Mouse (Mus musculus) heart, embryonic 15.5 days (tissue): ENCODE measurements around the gene Plaa. TPM values are rescaled to one million over a fixed set of nuclear protein-coding genes. Genes with fewer than 3 reads are reported as not detected.
"Not testable (repeated sequence)": the region's sequence is repeated elsewhere in the genome, so short reads cannot be mapped to it uniquely, and the experiment has no call there.

Experiments
- ATAC-seq: fragments of 200-750 bp; cut with Nextera tagmentation; replicated peaks from 2 replicates; pipeline ENCODE4 v1.8.0; 2017; ENCODE audit warnings: low read depth, moderate TSS enrichment; ENCODE audit not compliant: insufficient number of reproducible peaks, insufficient read depth, low FRiP score
- H3K27ac ChIP-seq: fragments of 300-500 bp; sonication (generic); 2 replicates; pipeline ENCODE4 v1.5.1; 2015; ENCODE audit warnings: mild to moderate bottlenecking, inconsistent platforms
- H3K27me3 ChIP-seq: fragments of 300-500 bp; sonication (generic); 2 replicates; pipeline ENCODE4 v1.6.1; 2015; ENCODE audit warnings: inconsistent platforms
- H3K36me3 ChIP-seq: fragments of 300-500 bp; sonication (generic); 2 replicates; pipeline ENCODE4 v1.6.1; 2015; ENCODE audit warnings: mild to moderate bottlenecking, inconsistent platforms
- H3K4me1 ChIP-seq: fragments of 300-500 bp; sonication (generic); replicated peaks from 2 replicates; pipeline ENCODE4 v1.6.1; 2015; ENCODE audit warnings: inconsistent platforms
- H3K4me2 ChIP-seq: fragments of 300-500 bp; sonication (generic); 2 replicates; pipeline ENCODE4 v1.6.1; 2015; ENCODE audit warnings: inconsistent platforms, mild to moderate bottlenecking, moderate library complexity
- H3K4me3 ChIP-seq: fragments of 300-500 bp; sonication (generic); 2 replicates; pipeline ENCODE4 v1.5.1; 2015; ENCODE audit warnings: mild to moderate bottlenecking, inconsistent platforms
- H3K9ac ChIP-seq: fragments of 300-500 bp; sonication (generic); 2 replicates; pipeline ENCODE4 v1.6.1; 2015; ENCODE audit warnings: mild to moderate bottlenecking, inconsistent platforms
- H3K9me3 ChIP-seq: fragments of 300-500 bp; sonication (generic); replicated peaks from 2 replicates; pipeline ENCODE4 v1.6.1; 2016; ENCODE audit warnings: inconsistent platforms
- WGBS: fragments of 180-500 bp; shearing (Covaris S2); methylation state at CpG from one replicate; pipeline ENCODE4 v1.1.7; 2015; ENCODE audit warnings: mixed read lengths; 5-methylcytosine and 5-hydroxymethylcytosine counted together
- polyA plus RNA-seq: library from polyadenylated mRNA; unstranded; fragments of >200 nt; fragmentation: Nextera tagmentation; extraction: Ambion mirVana; gene quantifications from 2 replicates; pipeline ENCODE4 v1.2.1, GENCODE M21; 2015

The Plaa gene
- 48.3 and 49.5 TPM in 2 replicates for polyA plus RNA-seq

GRCm38 (mm10) chr4:94603031-94603629 lies at the start of gene Plaa:
Plaa (minus strand) TSS chr4:94603244.
- H3K27me3 ChIP-seq: no peaks in the 10 kb centered on the region
- ATAC-seq: peak; percentile 99
- H3K4me1 ChIP-seq: peaks cover 22% of the 10 kb centered on the region
- peak within 1 kb of the TSS; percentile 100 for H3K4me3 ChIP-seq
- H3K9me3 ChIP-seq: no peaks in the 10 kb centered on the region
- no peaks in the 10 kb centered on the region for H3K36me3 ChIP-seq
- H3K4me2 ChIP-seq: peak within 1 kb of the TSS; percentile 81
- under 1% methylated on average over 61 of the region's 61 CpGs for WGBS
- peak within 1 kb of the TSS; percentile 98 for H3K9ac ChIP-seq
- peak within 1 kb of the TSS; percentile 94 for H3K27ac ChIP-seq

GRCm38 (mm10) chr4:94650426-94651175 lies 47.6 kb upstream of the Plaa start:
- H3K9me3 ChIP-seq, H3K9ac ChIP-seq, H3K4me3 ChIP-seq, H3K4me1 ChIP-seq, H3K4me2 ChIP-seq, H3K27me3 ChIP-seq, ATAC-seq, H3K27ac ChIP-seq, H3K36me3 ChIP-seq: not testable (repeated sequence)
- WGBS: 83% methylated on average over 5 of the region's 5 CpGs

- Histone ChIP-seq H3K27ac (no peak within 1 kb of the TSS), H3K4me3 (no peak within 1 kb of the TSS), H3K9me3 (no peaks in the 10 kb centered on the region; the same call in 1 of the 2 replicates), H3K27me3 (no peaks in the 10 kb centered on the region), H3K9ac (no peak within 1 kb of the TSS), H3K4me1 (no peaks in the 10 kb centered on the region), H3K36me3 (peaks cover 2% of the 10 kb centered on the region), H3K4me2 (no peak within 1 kb of the TSS)
- 88% methylated on average over 3 of the region's 3 CpGs for WGBS
- ATAC-seq: no peak
Measured at GRCm38 (mm10) chr4:94649920-94650319, 46.9 kb upstream of the Plaa start, which contains the start of gene Lrrc19. Lrrc19 (minus strand) TSS chr4:94650144.

GRCm38 (mm10) chr4:94643141-94643540 lies 40.1 kb upstream of the Plaa start:
- H3K4me1 ChIP-seq: no peaks in the 10 kb centered on the region
- no peaks in the 10 kb centered on the region for H3K9me3 ChIP-seq
- no peaks in the 10 kb centered on the region for H3K36me3 ChIP-seq
- WGBS: 96% methylated on average over 2 of the region's 2 CpGs
- H3K4me3 ChIP-seq: no peak overlapping the region
- H3K9ac ChIP-seq: no peak overlapping the region
- no peak overlapping the region for H3K27ac ChIP-seq
- ATAC-seq: no peak
- H3K4me2 ChIP-seq: no peak overlapping the region
- no peaks in the 10 kb centered on the region for H3K27me3 ChIP-seq

GRCm38 (mm10) chr4:94620077-94620476 lies 17.0 kb upstream of the Plaa start:
- Histone ChIP-seq H3K4me2 (no peak overlapping the region), H3K4me3 (no peak overlapping the region), H3K4me1 (peaks cover under 1% of the 10 kb centered on the region), H3K27me3 (no peaks in the 10 kb centered on the region), H3K9me3 (no peaks in the 10 kb centered on the region), H3K27ac (no peak overlapping the region), H3K9ac (no peak overlapping the region), H3K36me3 (peaks cover 3% of the 10 kb centered on the region; the same call in 1 of the 2 replicates)
- WGBS: 70% methylated on average over 2 of the region's 2 CpGs
- no peak for ATAC-seq

- under 1% methylated on average over 18 of the region's 18 CpGs for WGBS
- no peaks in the 10 kb centered on the region for H3K36me3 ChIP-seq
- no peaks in the 10 kb centered on the region for H3K9me3 ChIP-seq
- H3K9ac ChIP-seq: peak overlapping the region; percentile 73
- ATAC-seq: peak; percentile 65
- no peaks in the 10 kb centered on the region for H3K27me3 ChIP-seq
- H3K4me1 ChIP-seq: peaks cover 10% of the 10 kb centered on the region
- H3K27ac ChIP-seq: peak overlapping the region; percentile 51
- peak overlapping the region; percentile 63 for H3K4me3 ChIP-seq
- peak overlapping the region; percentile 83 for H3K4me2 ChIP-seq
Measured at GRCm38 (mm10) chr4:94614627-94615006, 11.6 kb upstream of the Plaa start.

GRCm38 (mm10) chr4:94613972-94614626 lies 11.1 kb upstream of the Plaa start, which contains the start of gene Ift74:
Ift74 (plus strand) TSS chr4:94614491.
- H3K27me3 ChIP-seq: no peaks in the 10 kb centered on the region
- peak within 1 kb of the TSS; percentile 73 for H3K9ac ChIP-seq
- H3K4me1 ChIP-seq: peaks cover 10% of the 10 kb centered on the region
- no peaks in the 10 kb centered on the region for H3K36me3 ChIP-seq
- peak within 1 kb of the TSS; percentile 83 for H3K4me2 ChIP-seq
- WGBS: 4% methylated on average over 29 of the region's 29 CpGs
- H3K9me3 ChIP-seq: no peaks in the 10 kb centered on the region
- peak; percentile 99 for ATAC-seq
- peak within 1 kb of the TSS; percentile 74 for H3K27ac ChIP-seq
- peak within 1 kb of the TSS; percentile 63 for H3K4me3 ChIP-seq

- H3K4me3 ChIP-seq: no peak overlapping the region
- peaks cover 10% of the 10 kb centered on the region for H3K4me1 ChIP-seq
- no peak overlapping the region for H3K9ac ChIP-seq
- no peaks in the 10 kb centered on the region for H3K27me3 ChIP-seq
- ATAC-seq: no peak
- H3K9me3 ChIP-seq: no peaks in the 10 kb centered on the region
- WGBS: 37% methylated on average over 3 of the region's 3 CpGs
- H3K36me3 ChIP-seq: no peaks in the 10 kb centered on the region
- no peak overlapping the region for H3K27ac ChIP-seq
- no peak overlapping the region for H3K4me2 ChIP-seq
Measured at GRCm38 (mm10) chr4:94610339-94610738, 7.3 kb upstream of the Plaa start.

- ATAC-seq: no peak
- H3K4me1 ChIP-seq: peaks cover 21% of the 10 kb centered on the region
- no peak overlapping the region for H3K4me2 ChIP-seq
- 77% methylated on average over 2 of the region's 2 CpGs for WGBS
- H3K4me3 ChIP-seq: no peak overlapping the region
- H3K36me3 ChIP-seq: no peaks in the 10 kb centered on the region
- H3K27ac ChIP-seq: no peak overlapping the region
- H3K9me3 ChIP-seq: no peaks in the 10 kb centered on the region
- H3K9ac ChIP-seq: no peak overlapping the region
- no peaks in the 10 kb centered on the region for H3K27me3 ChIP-seq
Measured at GRCm38 (mm10) chr4:94605591-94605990, 2.5 kb upstream of the Plaa start.

- no peak overlapping the region for H3K9ac ChIP-seq
- no peak overlapping the region for H3K27ac ChIP-seq
- no peak for ATAC-seq
- no peaks in the 10 kb centered on the region for H3K9me3 ChIP-seq
- WGBS: 73% methylated on average over 2 of the region's 2 CpGs
- H3K4me1 ChIP-seq: peaks cover 22% of the 10 kb centered on the region
- no peaks in the 10 kb centered on the region for H3K27me3 ChIP-seq
- peak overlapping the region; percentile 81; the same call in 1 of the 2 replicates for H3K4me2 ChIP-seq
- no peak overlapping the region for H3K4me3 ChIP-seq
- H3K36me3 ChIP-seq: no peaks in the 10 kb centered on the region
Measured at GRCm38 (mm10) chr4:94604452-94605019, 1.5 kb upstream of the Plaa start.

GRCm38 (mm10) chr4:94602496-94603030 lies 481 bp downstream of the Plaa start:
- no peaks in the 10 kb centered on the region for H3K36me3 ChIP-seq
- H3K9me3 ChIP-seq: no peaks in the 10 kb centered on the region
- H3K9ac ChIP-seq: peak overlapping the region; percentile 98
- ATAC-seq: no peak; the same call in 1 of the 2 replicates
- peaks cover 22% of the 10 kb centered on the region for H3K4me1 ChIP-seq
- H3K4me3 ChIP-seq: peak overlapping the region; percentile 100
- peak overlapping the region; percentile 81 for H3K4me2 ChIP-seq
- under 1% methylated on average over 33 of the region's 33 CpGs for WGBS
- peak overlapping the region; percentile 94 for H3K27ac ChIP-seq
- no peaks in the 10 kb centered on the region for H3K27me3 ChIP-seq
